Mouse (Mus musculus) cortical plate, adult 2 months (tissue): ENCODE data around the gene Hikeshi.

Source experiments
- CTCF ChIP-seq: fragments of 200-500 bp; IDR thresholded peaks from 2 replicates; pipeline ENCODE4 v1.5.1; 2011; ENCODE audit warnings: mild to moderate bottlenecking, control low read depth, low read length; ENCODE audit not compliant: insufficient read depth; ENCODE audit errors: extremely low read depth
- POLR2A ChIP-seq: fragments of 200-500 bp; IDR thresholded peaks from 2 replicates; pipeline ENCODE4 v1.6.1; 2011; ENCODE audit warnings: mild to moderate bottlenecking, low read length, control low read depth; ENCODE audit not compliant: insufficient read depth; ENCODE audit errors: extremely low read depth

GRCm38 (mm10) chr7:89884551-89884950 lies 56.5 kb downstream of the Hikeshi start:
- TF ChIP-seq POLR2A (no peak), CTCF (no peak)
